Mouse (Mus musculus) adrenal gland, postnatal 25 days (tissue): ENCODE data around the gene Dhdds. TPM values are rescaled to one million over a fixed set of nuclear protein-coding genes. Genes with fewer than 3 reads are reported as not detected.

Experiments
- DNase-seq: peaks from one replicate; pipeline ENCODE4 v3.0.0; 2021; ENCODE audit warnings: mixed read lengths
- long read RNA-seq: library from polyadenylated mRNA; stranded (forward); transcript quantifications from one replicate; pipeline ENCODE4 v2.0.0, GENCODE M21; 2021
- total RNA-seq: library from RNA; stranded (reverse); gene quantifications from 2 replicates; pipeline ENCODE4 v1.2.3, GENCODE M21; 2021

The Dhdds gene
- 45.2 and 55.0 TPM in 2 replicates for total RNA-seq
- long read RNA-seq, transcript Dhdds-209 (9 exons, 3,219 nt): major isoform, 7 of 14 reads
- long read RNA-seq, partial matches to known transcripts: 1 of 14 reads
- long read RNA-seq, other reads (novel, unspliced or antisense): 4 of 14 reads

DNA sequence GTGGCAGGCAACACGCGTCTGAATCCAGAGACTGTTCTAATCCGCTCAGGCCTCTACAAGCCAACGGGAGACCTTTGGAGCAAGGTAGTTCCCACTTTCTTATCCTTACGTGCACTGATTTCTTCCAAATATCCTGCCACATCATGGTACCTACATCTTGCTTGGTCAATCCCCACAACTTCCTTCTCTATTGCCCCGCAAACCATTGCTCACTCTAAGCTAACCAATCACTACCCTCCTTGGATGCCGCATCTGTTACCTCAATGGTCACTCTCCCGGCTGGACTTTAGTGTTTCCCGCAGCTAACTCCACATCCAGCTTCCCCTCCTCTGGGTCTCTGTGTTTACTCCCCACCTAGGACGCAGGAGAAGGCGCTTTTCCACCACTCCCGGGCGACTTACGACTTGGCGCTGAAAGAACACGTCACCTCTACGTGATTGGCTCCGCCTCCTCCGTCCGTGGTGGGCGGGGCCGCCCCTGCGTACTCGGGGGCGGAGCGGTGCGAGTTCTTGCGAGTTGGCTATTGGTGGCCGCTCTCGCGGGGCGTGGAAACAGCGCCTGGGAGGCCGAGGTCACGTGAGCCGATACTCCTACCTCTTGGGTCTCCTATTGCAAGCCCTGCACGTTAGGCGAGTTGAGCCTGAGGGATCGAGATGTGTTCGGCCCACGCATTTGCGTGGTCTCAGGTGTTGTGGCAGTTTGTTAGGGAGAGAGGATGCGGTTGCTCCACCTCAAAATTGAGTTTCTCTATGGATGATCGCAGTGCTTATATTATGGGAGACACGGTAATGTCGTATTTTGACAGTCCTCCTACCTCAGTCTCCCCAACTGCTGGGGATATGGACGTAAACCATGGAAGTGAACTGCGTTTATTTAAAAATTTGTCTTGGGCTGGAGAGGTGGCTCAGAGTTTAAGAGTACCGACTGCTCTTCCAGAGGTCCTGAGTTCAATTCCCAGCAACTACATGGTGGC lies at the start of gene Dhdds:
Gene Dhdds, minus strand, starts transcription at position 453 of the 973 bp plus-strand sequence.
- DNase-seq: peak; percentile 95

DNA sequence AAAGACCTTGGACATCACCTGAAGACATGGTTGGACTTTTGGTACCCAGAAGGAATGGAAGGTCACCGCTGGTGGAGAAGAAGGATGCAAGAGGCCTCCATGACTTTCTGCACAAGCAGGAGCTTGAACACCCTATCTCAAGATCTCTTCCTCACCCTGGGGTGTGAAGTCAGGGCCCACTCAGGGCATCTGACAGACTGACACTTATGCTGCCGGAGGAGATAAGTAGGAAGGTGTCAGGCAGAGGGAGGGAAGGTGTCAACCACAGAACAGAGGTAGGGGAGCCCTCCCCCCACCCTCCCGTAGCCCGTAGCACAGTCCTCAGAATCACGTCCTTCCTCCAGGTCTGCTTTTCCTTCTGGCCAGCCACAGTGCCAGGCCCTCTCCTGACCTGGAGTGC lies 46.9 kb upstream of the Dhdds start:
- no peak for DNase-seq

DNA sequence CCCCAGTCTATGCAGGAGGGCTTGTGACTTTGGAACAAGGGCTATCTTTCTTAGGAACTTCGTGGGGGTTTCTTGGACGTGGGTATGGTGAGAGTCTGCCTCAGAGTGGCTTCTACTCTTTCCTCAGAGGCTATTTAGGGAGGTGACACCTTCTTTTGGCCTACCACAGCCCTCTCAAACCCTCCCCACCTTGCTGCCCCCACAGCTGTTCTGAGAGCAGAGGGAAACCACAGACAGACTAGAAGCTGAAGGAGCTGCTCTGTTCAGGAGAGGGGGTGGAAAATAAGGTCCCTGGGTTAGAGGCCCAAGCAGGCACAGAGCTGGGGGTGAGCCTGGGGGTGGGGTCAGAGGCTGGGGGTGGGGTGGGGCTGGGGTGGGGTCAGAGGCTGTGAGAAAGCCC lies 42.3 kb upstream of the Dhdds start:
- DNase-seq: no peak

DNA sequence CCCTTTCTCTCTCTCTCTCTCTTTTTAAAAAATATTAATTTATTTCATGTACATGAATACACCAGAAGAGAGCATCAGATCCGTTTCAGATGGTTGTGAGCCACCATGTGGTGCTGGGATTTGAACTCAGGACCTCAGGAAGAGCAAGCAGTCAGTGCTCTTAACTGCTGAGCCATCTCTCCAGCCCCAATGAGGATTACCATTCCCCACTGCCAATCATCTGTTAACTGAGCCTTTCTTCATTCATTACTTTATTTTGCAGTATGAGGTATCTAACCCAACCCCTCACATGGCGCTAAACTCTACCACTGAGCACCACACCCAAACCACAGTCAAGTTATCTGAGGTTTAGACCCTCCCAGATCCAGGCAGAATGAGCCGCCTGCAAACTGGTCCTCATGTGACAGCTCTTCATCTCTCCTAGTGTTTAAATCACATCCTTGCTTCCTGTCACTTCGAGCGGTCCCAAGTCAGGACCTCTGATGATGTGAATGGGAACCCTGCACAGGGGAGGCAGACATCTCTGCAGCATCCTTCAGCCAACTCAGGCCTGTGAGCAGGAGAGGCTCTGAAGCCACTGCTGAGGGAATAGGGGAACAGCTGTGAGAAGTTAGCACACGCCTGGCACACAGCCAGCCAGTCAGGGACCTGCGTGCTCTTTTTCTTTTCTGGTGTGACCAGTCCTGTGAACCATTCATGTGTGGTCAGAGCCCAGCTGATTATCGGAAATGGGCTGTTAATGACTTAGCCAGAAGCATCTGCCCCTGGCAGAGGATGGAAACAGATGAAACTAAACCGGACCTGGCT lies 40.8 kb upstream of the Dhdds start:
- no peak for DNase-seq

DNA sequence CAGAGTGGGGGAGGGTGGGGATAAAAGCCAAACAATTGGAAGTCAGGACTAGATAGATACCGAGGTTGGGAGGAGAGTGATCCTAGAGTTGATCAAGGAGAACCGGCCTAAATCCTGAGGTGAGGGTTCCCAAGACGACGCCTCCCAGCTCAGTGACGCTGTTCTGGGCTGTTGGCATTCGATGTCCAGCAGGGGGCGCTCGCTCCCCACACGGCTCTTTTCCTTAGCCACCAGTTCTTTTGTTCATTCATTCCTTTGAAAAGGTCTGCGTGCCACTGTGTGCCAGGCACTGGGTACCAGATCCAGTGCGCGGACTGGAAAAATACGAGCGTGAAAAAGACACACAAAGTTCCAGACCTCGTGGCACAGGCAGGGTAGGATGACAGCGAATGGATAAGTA lies 35.2 kb upstream of the Dhdds start:
- peak; percentile 80 for DNase-seq

DNA sequence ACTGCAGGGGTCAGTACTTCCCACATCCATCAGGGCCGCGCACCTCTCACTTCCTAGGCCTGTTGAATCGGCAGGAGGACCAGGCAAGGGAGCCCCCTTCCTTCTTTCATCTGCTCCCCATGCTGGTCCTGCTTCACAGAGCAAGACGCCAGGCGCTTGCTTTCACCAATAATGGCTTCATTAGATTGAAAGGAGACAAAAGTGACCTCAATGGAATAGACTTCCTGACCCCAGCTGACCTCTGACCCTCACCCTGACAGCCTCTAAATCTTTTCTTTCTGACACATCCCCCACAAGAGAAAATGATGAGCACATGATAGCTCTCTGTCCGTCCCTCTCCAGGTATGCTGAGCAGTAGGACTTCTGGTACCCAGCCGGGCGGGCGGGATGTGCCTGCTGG lies 25.1 kb upstream of the Dhdds start:
- DNase-seq: no peak

DNA sequence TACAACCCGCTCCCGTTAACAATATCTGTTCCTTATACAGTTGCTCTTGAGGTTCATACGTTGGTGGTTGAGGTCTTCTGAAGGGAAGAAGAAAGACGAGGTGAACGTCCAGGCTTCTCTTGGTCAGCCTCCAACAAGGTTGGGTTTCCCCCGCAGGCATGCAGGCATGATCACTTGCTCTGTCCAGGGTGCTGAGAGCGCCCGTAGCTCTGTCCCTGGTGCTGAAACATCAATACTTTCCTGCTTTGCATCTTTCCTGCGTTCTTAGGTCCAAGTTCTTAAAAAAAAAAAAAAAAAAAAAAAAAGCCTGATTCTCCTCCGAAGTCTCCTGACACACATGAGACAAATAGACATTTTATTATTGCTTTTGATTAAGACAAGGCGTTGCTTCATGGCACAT lies 19.9 kb upstream of the Dhdds start:
- peak; percentile 72 for DNase-seq

DNA sequence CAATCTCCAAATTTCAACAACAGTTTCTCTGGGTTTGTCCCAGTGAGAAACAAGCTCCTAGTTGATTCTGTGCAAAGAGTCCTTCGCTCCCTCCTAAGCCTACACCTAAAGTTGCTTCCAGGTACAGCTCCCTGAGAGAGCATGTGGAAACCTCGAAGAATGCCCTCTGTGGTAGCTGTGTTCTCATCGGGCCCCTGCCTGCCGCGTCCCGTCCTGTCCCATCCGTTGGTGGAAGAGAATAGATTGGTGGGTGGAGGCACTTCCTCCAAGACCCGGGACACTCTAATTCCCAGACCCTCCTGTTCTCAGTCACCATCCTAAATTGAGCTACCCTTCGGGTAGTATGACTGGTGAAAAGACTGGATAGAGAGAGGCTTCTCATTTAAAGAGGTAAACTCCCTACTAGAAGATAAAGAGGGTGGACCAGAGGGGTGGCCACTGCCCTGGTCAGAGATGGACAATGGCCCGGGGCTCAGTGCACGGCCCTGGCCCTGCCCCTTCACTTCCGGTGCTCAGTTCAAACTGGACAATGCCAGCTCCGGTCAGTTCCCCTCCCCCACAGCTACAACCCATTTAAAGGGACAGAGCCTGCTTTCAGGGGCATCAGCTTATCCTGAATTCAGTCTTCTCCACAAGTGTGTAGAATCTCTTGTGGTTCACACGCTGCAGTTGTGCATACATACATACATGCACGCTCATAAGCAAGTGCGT lies 19.1 kb upstream of the Dhdds start:
- DNase-seq: peak; percentile 7

DNA sequence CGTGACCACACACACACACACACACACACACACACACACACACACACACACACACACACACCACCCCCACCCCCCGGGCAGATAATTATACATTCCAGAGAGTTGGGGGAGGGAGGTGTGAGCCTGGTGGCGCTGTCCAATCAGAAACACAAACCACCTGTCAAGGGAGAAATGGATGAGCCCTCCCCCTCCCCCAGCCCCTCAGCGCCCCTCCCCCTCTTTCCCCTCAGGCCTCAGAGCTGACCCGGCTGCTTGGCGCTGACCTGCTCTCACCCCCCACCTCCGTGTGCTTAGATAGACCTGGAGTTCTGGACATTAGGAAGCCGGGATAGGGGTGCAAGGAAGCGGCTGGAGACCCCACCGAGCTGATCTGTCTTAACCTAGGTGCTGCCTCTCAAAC lies 18.5 kb upstream of the Dhdds start:
- DNase-seq: no peak

DNA sequence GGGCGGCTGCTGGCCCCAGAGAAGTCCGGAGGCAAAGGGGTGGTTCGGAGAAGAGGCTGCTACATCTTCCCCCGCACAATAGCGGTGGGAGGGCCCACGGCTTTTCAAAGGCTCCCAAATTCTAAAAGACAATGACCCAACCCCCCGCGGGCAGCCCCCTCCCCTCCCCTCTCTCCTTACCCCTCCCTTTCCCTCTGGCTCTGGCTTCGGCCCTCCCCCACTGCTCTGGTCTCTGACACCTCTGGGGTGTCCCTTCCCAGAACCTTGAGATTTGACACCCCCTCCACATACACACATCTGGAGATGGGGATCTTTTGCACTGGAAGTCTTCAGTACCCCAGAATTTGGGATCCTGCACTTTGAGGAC lies 18.0 kb upstream of the Dhdds start, which contains the start of gene Lin28a:
Gene Lin28a, minus strand, starts transcription at position 63 of the 367 bp plus-strand sequence.
- no peak for DNase-seq

DNA sequence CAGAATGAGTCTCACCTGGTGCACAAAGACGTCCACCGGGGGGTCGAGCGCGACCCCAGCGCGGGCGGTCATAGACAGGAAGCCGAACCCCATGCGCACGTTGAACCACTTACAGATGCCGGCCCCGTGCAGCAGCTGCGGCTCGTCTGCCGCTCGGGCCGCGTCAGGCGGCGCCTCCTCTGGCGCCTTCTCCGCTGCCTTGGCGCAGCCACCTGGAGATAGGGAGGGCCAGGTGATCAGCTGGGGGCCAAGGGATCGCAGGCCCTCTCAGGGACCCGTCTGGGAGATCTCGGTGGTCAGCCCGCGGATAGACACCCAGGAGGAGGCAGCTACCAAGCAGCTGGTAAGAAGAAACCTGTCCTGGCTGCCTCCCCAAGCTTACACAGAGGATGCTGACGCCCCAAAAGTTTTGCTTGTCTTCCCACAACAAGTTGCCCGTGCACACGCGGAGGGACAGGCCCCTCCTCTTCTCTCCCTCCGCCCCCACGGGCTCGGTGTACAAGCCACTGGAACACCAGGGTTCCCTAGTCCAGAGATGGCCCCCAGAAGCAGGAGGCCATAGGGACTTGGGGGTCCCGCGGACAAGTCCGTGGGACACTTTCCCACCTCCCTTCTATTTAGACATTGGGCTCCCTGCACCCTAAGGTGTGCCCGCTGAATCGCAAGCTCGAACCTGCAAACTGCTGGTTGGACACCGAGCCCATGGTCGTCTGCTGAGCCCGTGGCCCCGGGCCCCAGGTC lies 17.5 kb upstream of the Dhdds start:
- no peak for DNase-seq

DNA sequence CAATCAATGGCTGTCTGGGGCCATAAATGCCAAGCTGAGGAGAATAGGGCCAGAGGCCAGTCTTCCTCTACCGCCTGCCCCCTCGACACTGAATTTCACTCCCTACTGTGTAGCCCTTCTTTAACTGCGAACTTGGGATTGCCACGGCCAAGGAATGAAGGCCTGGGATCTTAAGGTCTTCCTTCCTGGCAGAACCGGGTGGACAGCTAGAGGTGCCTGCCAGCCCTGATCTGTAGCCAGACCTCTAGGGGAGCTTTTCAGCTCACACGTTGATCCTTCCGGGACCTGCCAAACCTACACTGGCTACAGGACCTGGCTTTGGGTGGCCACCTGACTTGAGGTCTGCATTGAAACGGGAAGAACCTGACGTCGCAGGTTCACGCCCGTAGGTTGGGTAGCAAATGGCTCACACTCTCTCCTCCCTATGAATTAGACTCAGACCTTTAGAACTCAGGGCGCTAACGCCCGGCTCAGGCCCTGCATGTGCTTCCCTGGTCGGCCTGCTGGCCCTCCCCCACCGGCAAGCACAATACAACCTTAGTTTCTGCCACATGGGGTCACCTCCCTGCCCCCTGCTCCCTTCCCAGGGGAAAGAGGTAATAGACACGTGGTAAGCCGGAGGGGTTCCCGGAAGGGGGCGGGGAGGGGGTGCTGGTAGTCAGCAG lies 16.6 kb upstream of the Dhdds start:
- no peak for DNase-seq

DNA sequence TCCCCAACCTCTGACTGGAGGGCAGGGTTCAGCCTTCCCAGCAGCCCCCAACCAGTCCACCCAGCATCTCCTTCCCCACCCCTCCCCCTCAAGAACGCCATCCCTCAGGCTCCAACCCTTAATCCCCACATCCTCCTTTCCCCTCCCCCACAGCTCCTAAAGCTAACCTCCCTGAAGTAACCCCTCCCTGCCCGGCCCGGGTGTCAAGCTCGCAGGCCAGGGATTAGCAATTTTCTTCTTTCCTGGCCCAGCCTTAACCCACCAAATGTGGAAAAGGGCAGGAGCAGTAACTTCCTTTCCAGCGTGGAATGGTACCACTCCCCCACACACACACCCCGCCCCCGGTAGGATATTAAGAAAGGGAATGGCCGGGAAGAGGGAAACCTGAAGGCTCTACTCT lies 16.0 kb upstream of the Dhdds start:
- DNase-seq: no peak

DNA sequence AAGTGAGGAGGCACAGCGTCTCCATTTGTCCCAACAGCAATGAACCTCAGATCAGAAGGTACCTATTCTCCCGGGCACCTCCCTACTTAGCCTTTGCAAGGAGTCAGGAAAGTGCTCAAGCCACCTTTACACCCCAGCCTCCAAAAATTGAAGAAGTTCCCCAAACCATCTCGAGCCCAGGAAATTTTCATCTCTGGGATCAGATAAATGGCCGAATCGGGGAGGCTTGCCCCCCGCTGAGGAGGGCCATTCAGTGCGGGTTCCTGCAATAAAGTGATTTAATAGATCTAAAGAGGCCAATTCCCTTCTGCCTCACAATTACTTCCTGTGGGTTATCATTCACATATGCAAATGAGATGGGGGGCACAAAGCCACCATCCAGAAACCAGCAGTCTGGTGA lies 15.5 kb upstream of the Dhdds start:
- DNase-seq: no peak

DNA sequence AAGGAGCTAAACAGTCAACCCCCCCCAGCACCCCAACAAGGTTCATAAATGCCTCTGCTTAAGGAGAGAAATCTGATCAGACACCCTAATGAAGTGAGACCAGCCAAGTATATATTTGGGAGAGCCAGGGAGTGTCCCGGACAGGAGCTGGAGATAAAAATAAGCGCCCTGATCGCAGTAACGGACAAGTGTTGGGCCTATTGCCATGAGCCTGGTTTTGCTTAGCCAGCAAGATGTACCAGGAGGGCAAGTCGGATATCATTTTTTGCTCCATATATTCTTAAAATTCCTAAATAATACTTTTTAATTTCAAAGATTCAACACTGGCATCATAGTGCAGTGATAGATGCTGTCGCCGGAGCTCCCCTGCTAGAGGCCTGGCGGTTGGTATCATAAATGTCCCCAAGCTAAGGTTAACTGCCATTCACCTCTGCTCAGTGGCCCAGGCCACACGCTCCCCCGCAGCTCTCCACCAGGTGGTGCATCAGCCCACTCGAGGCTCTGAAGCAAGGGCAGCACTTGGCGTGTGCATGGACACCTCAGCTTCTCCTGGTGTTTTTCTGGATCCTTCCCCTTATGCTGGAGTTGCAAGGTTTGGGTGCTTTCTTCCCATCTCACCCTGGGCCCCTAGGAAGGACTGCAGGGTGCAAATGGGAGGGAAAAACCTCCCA lies 12.3 kb upstream of the Dhdds start:
- DNase-seq: no peak

DNA sequence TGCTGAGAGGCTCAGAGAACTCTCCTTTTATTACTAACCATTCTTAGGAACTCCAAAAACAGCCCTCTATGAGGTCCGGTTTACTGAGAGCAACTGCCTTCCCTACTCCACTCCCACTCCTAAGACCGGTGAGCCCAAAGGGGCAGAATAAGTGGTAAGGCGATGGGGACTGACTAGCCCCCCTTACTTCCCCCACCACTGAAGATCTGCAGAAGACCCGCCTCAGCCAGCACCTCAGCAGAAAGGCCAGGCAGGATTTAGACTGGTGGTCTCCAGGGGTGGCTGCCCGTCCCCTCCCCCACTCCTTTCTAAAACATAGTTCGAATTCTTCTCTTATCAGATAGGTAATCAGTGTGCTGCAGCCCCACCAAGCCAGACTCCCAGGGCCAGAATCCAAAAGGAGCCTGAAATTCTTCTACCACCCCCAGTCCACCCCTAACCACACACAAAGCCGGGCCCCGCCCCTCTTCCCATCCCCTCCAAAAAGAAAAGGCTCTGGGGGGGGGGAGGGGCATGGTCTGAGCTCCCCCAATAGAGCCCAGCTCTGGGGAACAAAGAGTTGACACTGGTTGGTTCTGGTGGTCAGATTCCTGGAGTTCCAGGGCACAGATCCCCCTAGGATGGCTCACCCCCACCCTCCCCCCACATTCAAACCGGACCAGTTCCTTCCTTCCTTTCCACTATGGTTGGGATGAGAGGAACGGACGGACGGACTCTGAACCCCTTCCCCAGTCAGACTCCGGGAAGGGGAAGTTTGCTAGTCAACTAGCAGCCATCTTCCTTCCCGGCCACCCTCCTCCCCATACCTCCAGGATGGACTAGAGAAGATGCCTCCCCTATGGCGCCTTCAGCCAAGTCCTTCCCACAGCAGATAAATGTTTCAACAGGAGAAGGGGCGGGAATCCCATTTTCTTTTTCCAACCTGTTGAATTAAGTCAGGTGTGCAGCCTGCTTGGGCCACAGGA lies 11.0 kb upstream of the Dhdds start:
- DNase-seq: no peak

DNA sequence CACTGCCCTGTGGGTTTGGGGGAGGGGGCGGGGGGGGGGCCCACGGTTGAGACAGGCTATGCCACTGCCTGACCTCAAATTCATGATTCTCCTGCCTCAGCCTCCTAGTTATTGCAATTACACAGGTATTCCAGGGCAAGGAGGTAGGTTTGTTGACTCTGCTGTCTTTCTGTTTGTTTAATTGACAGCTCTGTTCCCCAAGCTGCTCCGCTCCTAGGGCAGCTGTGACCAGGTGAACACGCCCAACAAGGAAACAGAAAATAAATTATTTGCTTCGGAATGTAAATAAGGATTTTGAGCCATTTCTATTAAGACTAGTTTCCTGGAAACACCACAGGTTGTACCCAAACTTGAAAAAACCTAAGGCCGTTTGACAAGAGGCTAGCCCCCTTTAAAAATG lies 9.0 kb upstream of the Dhdds start:
- no peak for DNase-seq

DNA sequence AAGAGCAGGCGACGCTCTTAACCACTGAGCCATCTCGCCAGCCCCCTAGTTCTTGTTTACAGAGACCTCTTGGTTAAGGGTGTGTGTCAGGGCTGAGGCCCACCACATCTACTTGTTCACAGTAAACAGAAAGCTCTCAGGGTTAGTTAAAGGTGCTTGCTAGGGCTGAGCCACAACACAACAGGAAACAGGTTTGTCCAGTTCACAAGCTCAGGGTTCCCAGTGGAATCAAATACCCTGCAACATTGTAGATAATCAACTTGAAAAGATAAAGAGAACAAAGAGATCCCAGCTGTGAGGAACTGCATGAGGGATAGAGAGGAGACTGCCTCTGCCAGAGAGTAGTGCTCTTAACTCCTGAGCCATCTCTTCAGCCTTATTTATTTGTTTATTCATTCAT lies 6.1 kb upstream of the Dhdds start:
- no peak for DNase-seq
